Mouse (Mus musculus) C2C12 (cell line): Measurements from ENCODE around the gene Ttc19. TPM values are rescaled to one million over a fixed set of nuclear protein-coding genes. Genes with fewer than 3 reads are reported as not detected.
"Not testable (repeated sequence)": the region's sequence is repeated elsewhere in the genome, so short reads cannot be mapped to it uniquely, and the experiment has no call there.

ENCODE experiments used
- H3K27me3 ChIP-seq: one replicate; pipeline ENCODE4 v1.6.1; 2011; ENCODE audit not compliant: control insufficient read depth, insufficient read depth, insufficient read length
- H3K36me3 ChIP-seq: one replicate; pipeline ENCODE4 v1.6.1; 2011; ENCODE audit not compliant: control insufficient read depth, insufficient read depth
- H3K4me3 ChIP-seq: one replicate; pipeline ENCODE4 v1.5.1; 2011; ENCODE audit warnings: mild to moderate bottlenecking, control low read depth; ENCODE audit not compliant: poor library complexity, insufficient read depth, severe bottlenecking
- H3K79me2 ChIP-seq: one replicate; pipeline ENCODE4 v1.6.1; 2011; ENCODE audit not compliant: control insufficient read depth, insufficient read depth
- H3K79me3 ChIP-seq: one replicate; pipeline ENCODE4 v1.6.1; 2011; ENCODE audit warnings: low read depth, control low read depth
- H3ac ChIP-seq: one replicate; pipeline ENCODE3; 2011; ENCODE audit warnings: low read depth; ENCODE audit not compliant: control insufficient read depth, insufficient read length
- CEBPB ChIP-seq: IDR thresholded peaks from one replicate; pipeline ENCODE4 v1.6.1; 2011; ENCODE audit warnings: low read depth, mild to moderate bottlenecking, control low read depth, moderate library complexity
- CTCF ChIP-seq: IDR thresholded peaks from one replicate; pipeline ENCODE4 v1.5.1; 2011; ENCODE audit not compliant: control insufficient read depth, insufficient read depth, insufficient read length
- FOSL1 ChIP-seq: IDR thresholded peaks from one replicate; pipeline ENCODE4 v1.8.0; 2011; ENCODE audit warnings: mild to moderate bottlenecking, low read length; ENCODE audit not compliant: poor library complexity, insufficient read depth, severe bottlenecking
- MAX ChIP-seq: IDR thresholded peaks from one replicate; pipeline ENCODE4 v1.6.1; 2011; ENCODE audit warnings: mild to moderate bottlenecking, control low read depth
- MYOD1 ChIP-seq: IDR thresholded peaks from one replicate; pipeline ENCODE4 v1.6.1; 2011; ENCODE audit warnings: low read depth; ENCODE audit not compliant: control insufficient read depth, insufficient read length
- MYOG ChIP-seq: IDR thresholded peaks from one replicate; pipeline ENCODE4 v1.6.1; 2011; ENCODE audit not compliant: control insufficient read depth, insufficient read length; ENCODE audit errors: extremely low read depth
- USF1 ChIP-seq: IDR thresholded peaks from one replicate; pipeline ENCODE4 v1.6.1; 2011; ENCODE audit warnings: low read depth, mild to moderate bottlenecking, control low read depth, moderate library complexity
- polyA plus RNA-seq: library from polyadenylated mRNA; unstranded; fragments of >200 nt; fragmentation: generic; extraction: Trizol; gene quantifications from one replicate; pipeline ENCODE4 v1.2.1, GENCODE M21; 2012; ENCODE audit warnings: missing spikeins

The Ttc19 gene
- polyA plus RNA-seq, 1 experiment, result 8.6 TPM

GRCm38 (mm10) chr11:62355216-62355615 lies 73.9 kb downstream of the Ttc19 start:
- no peak overlapping the region for H3K4me3 ChIP-seq

GRCm38 (mm10) chr11:62366879-62367278 lies 85.6 kb downstream of the Ttc19 start:
- Histone ChIP-seq H3K79me2 (no peaks in the 10 kb centered on the region), H3K4me3 (no peak overlapping the region), H3K36me3 (peaks cover 84% of the 10 kb centered on the region), H3ac (no peak overlapping the region), H3K79me3 (no peaks in the 10 kb centered on the region), H3K27me3 (no peaks in the 10 kb centered on the region)
- TF ChIP-seq CEBPB (no peak), FOSL1 (no peak), MYOG (no peak), MAX (no peak), MYOD1 (no peak), USF1 (no peak), CTCF (no peak)

More at GRCm38 (mm10) chr11:62355216-62355615, 73.9 kb downstream of the Ttc19 start:
- no peak overlapping the region for H3ac ChIP-seq
- TF ChIP-seq MYOD1 (no peak), USF1 (no peak), CTCF (no peak), FOSL1 (no peak), CEBPB (no peak), MAX (no peak), MYOG (no peak)
- H3K27me3 ChIP-seq, result no peaks in the 10 kb centered on the region
- H3K36me3 ChIP-seq, result peaks cover 72% of the 10 kb centered on the region
- no peaks in the 10 kb centered on the region for H3K79me3 ChIP-seq
- no peaks in the 10 kb centered on the region for H3K79me2 ChIP-seq

- H3K79me2 ChIP-seq, result peaks cover 3% of the 10 kb centered on the region
- H3K36me3 ChIP-seq, result peaks cover 90% of the 10 kb centered on the region
- no peak overlapping the region for H3ac ChIP-seq
- TF ChIP-seq MYOG (no peak), USF1 (no peak), FOSL1 (no peak), MYOD1 (no peak), MAX (no peak), CTCF (no peak), CEBPB (no peak)
- no peak overlapping the region for H3K4me3 ChIP-seq
- H3K27me3 ChIP-seq, result no peaks in the 10 kb centered on the region
- H3K79me3 ChIP-seq, result no peaks in the 10 kb centered on the region
These were observed 88.7 kb downstream of the Ttc19 start for GRCm38 (mm10) chr11:62369924-62370323.

- Histone ChIP-seq H3K79me3 (no peaks in the 10 kb centered on the region), H3ac (no peak overlapping the region), H3K36me3 (peaks cover 90% of the 10 kb centered on the region), H3K79me2 (peaks cover 3% of the 10 kb centered on the region), H3K4me3 (no peak overlapping the region), H3K27me3 (no peaks in the 10 kb centered on the region)
- TF ChIP-seq FOSL1 (no peak), CTCF (no peak), USF1 (no peak), MYOD1 (no peak), MYOG (no peak), MAX (no peak), CEBPB (no peak)
These were observed 90.5 kb downstream of the Ttc19 start for GRCm38 (mm10) chr11:62371776-62372175.

GRCm38 (mm10) chr11:62377202-62377851 lies 96.1 kb downstream of the Ttc19 start:
- not testable (repeated sequence) for H3K4me3 ChIP-seq, H3K79me2 ChIP-seq, H3K27me3 ChIP-seq, H3ac ChIP-seq, H3K79me3 ChIP-seq
- peaks cover 96% of the 10 kb centered on the region for H3K36me3 ChIP-seq

Other genes with a start within 250 kb of the Ttc19 start
- 3.7 TPM for gene Adora2b, start 32.5 kb upstream of the Ttc19 start, polyA plus RNA-seq
- 38.0 TPM for gene Zswim7, start 98 bp upstream of the Ttc19 start, polyA plus RNA-seq
- 4.5 TPM for gene Pigl, start 177.0 kb downstream of the Ttc19 start, polyA plus RNA-seq
- gene Ncor1, start 177.1 kb downstream of the Ttc19 start, polyA plus RNA-seq, result 33.6 TPM